Mouse (Mus musculus) lung, embryonic 15.5 days (tissue): ENCODE measurements around the gene Qk. TPM values are rescaled to one million over a fixed set of nuclear protein-coding genes. Genes with fewer than 3 reads are reported as not detected.

Experiments used
- ATAC-seq: fragments of 200-750 bp; cut with Nextera tagmentation; 2 replicates; pipeline ENCODE4 v1.8.0; 2017; ENCODE audit warnings: moderate number of reproducible peaks, borderline replicate concordance; ENCODE audit not compliant: low FRiP score, low TSS enrichment; ENCODE audit errors: extremely low read depth
- H3K27ac ChIP-seq: fragments of 300-500 bp; sonication (generic); 2 replicates; pipeline ENCODE4 v1.5.1; 2015; ENCODE audit warnings: moderate library complexity, mild to moderate bottlenecking, inconsistent platforms
- H3K27me3 ChIP-seq: fragments of 300-500 bp; sonication (generic); 2 replicates; pipeline ENCODE4 v1.6.1; 2015; ENCODE audit warnings: inconsistent platforms
- H3K36me3 ChIP-seq: fragments of 300-500 bp; sonication (generic); 2 replicates; pipeline ENCODE4 v1.6.1; 2015; ENCODE audit warnings: inconsistent platforms
- H3K4me1 ChIP-seq: fragments of 300-500 bp; sonication (generic); 2 replicates; pipeline ENCODE4 v1.6.1; 2015; ENCODE audit warnings: inconsistent platforms
- H3K4me2 ChIP-seq: fragments of 300-500 bp; sonication (generic); 2 replicates; pipeline ENCODE4 v1.6.1; 2015; ENCODE audit warnings: inconsistent platforms, mild to moderate bottlenecking, moderate library complexity
- H3K4me3 ChIP-seq: fragments of 300-500 bp; sonication (generic); 2 replicates; pipeline ENCODE4 v1.5.1; 2015; ENCODE audit warnings: mild to moderate bottlenecking, inconsistent platforms
- H3K9ac ChIP-seq: fragments of 300-500 bp; sonication (generic); 2 replicates; pipeline ENCODE4 v1.6.1; 2015; ENCODE audit warnings: inconsistent platforms
- H3K9me3 ChIP-seq: fragments of 300-500 bp; sonication (generic); 2 replicates; pipeline ENCODE4 v1.6.1; 2016; ENCODE audit warnings: inconsistent platforms
- WGBS: fragments of 180-500 bp; shearing (Covaris S2); methylation state at CpG from one replicate; pipeline ENCODE4 v1.1.7; 2015; 5-methylcytosine and 5-hydroxymethylcytosine counted together
- polyA plus RNA-seq: library from polyadenylated mRNA; unstranded; fragments of >200 nt; fragmentation: Nextera tagmentation; extraction: Ambion mirVana; gene quantifications from 2 replicates; pipeline ENCODE4 v1.2.1, GENCODE M21; 2015

Gene Qk
- polyA plus RNA-seq, 1 experiment from 2014 or later, result 33.3 TPM

GRCm38 (mm10) chr17:10325921-10326320, 6.3 kb upstream of the Qk start:
- Histone ChIP-seq H3K36me3 (no peaks in the 10 kb centered on the region), H3K27ac (no peak overlapping the region)

GRCm38 (mm10) chr17:10321754-10322153, 2.1 kb upstream of the Qk start:
- H3K9ac ChIP-seq, result no peak overlapping the region
- H3K9me3 ChIP-seq, result no peaks in the 10 kb centered on the region
- no peak for ATAC-seq
- H3K4me3 ChIP-seq, result no peak overlapping the region
- WGBS, result 71% methylated on average over 4 of the region's 4 CpGs
- H3K4me2 ChIP-seq, result peak overlapping the region; percentile 42
- no peaks in the 10 kb centered on the region for H3K27me3 ChIP-seq
- H3K27ac ChIP-seq, result no peak overlapping the region
- no peaks in the 10 kb centered on the region for H3K36me3 ChIP-seq
- peaks cover 18% of the 10 kb centered on the region for H3K4me1 ChIP-seq

More at GRCm38 (mm10) chr17:10325921-10326320, 6.3 kb upstream of the Qk start:
- no peak for ATAC-seq
- H3K9me3 ChIP-seq, result no peaks in the 10 kb centered on the region
- H3K9ac ChIP-seq, result no peak overlapping the region
- H3K4me3 ChIP-seq, result no peak overlapping the region
- no peak overlapping the region for H3K4me2 ChIP-seq
- no peaks in the 10 kb centered on the region for H3K27me3 ChIP-seq
- WGBS, result 94% methylated on average over 4 of the region's 4 CpGs
- peaks cover 18% of the 10 kb centered on the region for H3K4me1 ChIP-seq

GRCm38 (mm10) chr17:10321092-10321491, 1.4 kb upstream of the Qk start:
- no peaks in the 10 kb centered on the region for H3K27me3 ChIP-seq
- WGBS, result 20% methylated on average over 1 of the region's 1 CpGs
- H3K9me3 ChIP-seq, result no peaks in the 10 kb centered on the region
- no peak for ATAC-seq
- H3K4me1 ChIP-seq, result peaks cover 21% of the 10 kb centered on the region
- H3K27ac ChIP-seq, result no peak overlapping the region
- H3K9ac ChIP-seq, result no peak overlapping the region
- H3K36me3 ChIP-seq, result no peaks in the 10 kb centered on the region
- peak overlapping the region; percentile 18; the same call in 1 of the 2 replicates for H3K4me3 ChIP-seq
- H3K4me2 ChIP-seq, result peak overlapping the region; percentile 42

- H3K27me3 ChIP-seq, result no peaks in the 10 kb centered on the region
- WGBS, result 15% methylated on average over 10 of the region's 10 CpGs
- no peaks in the 10 kb centered on the region for H3K9me3 ChIP-seq
- peak overlapping the region; percentile 99 for H3K27ac ChIP-seq
- peak overlapping the region; percentile 96 for H3K9ac ChIP-seq
- ATAC-seq, result no peak
- H3K4me2 ChIP-seq, result peak overlapping the region; percentile 62
- no peaks in the 10 kb centered on the region for H3K36me3 ChIP-seq
- peaks cover 21% of the 10 kb centered on the region for H3K4me1 ChIP-seq
- peak overlapping the region; percentile 88 for H3K4me3 ChIP-seq
These were observed 769 bp upstream of the Qk start for GRCm38 (mm10) chr17:10320456-10320790.

- peak overlapping the region; percentile 99 for H3K27ac ChIP-seq
- H3K4me1 ChIP-seq, result peaks cover 27% of the 10 kb centered on the region
- H3K9me3 ChIP-seq, result no peaks in the 10 kb centered on the region
- H3K27me3 ChIP-seq, result no peaks in the 10 kb centered on the region
- ATAC-seq, result no peak
- H3K36me3 ChIP-seq, result no peaks in the 10 kb centered on the region
- peak overlapping the region; percentile 88 for H3K4me3 ChIP-seq
- 1% methylated on average over 39 of the region's 46 CpGs for WGBS
- H3K9ac ChIP-seq, result peak overlapping the region; percentile 97
- H3K4me2 ChIP-seq, result peak overlapping the region; percentile 62
These were observed 296 bp downstream of the Qk start for GRCm38 (mm10) chr17:10319431-10319684.

- peak; percentile 69; the same call in 1 of the 2 replicates for ATAC-seq
- Histone ChIP-seq H3K27me3 (no peaks in the 10 kb centered on the region), H3K4me2 (peak overlapping the region; percentile 62), H3K4me1 (peaks cover 29% of the 10 kb centered on the region), H3K27ac (peak overlapping the region; percentile 99), H3K9ac (peak overlapping the region; percentile 97), H3K36me3 (no peaks in the 10 kb centered on the region), H3K4me3 (peak overlapping the region; percentile 88), H3K9me3 (no peaks in the 10 kb centered on the region)
- 4% methylated on average over 50 of the region's 153 CpGs for WGBS
These were observed 858 bp downstream of the Qk start for GRCm38 (mm10) chr17:10318561-10319430.

GRCm38 (mm10) chr17:10317981-10318551, 1.6 kb downstream of the Qk start:
- Histone ChIP-seq H3K36me3 (no peaks in the 10 kb centered on the region), H3K27me3 (no peaks in the 10 kb centered on the region), H3K27ac (peak overlapping the region; percentile 99), H3K4me1 (peaks cover 25% of the 10 kb centered on the region), H3K9ac (peak overlapping the region; percentile 97), H3K9me3 (no peaks in the 10 kb centered on the region), H3K4me3 (peak overlapping the region; percentile 88), H3K4me2 (peak overlapping the region; percentile 56)
- no peak for ATAC-seq
- under 1% methylated on average over 37 of the region's 46 CpGs for WGBS

- H3K27ac ChIP-seq, result peak overlapping the region; percentile 99
- WGBS, result 3% methylated on average over 4 of the region's 4 CpGs
- no peaks in the 10 kb centered on the region for H3K27me3 ChIP-seq
- peak overlapping the region; percentile 97 for H3K9ac ChIP-seq
- ATAC-seq, result no peak
- H3K36me3 ChIP-seq, result no peaks in the 10 kb centered on the region
- peaks cover 32% of the 10 kb centered on the region for H3K4me1 ChIP-seq
- no peaks in the 10 kb centered on the region for H3K9me3 ChIP-seq
- peak overlapping the region; percentile 88 for H3K4me3 ChIP-seq
- peak overlapping the region; percentile 56 for H3K4me2 ChIP-seq
These were observed 2.5 kb downstream of the Qk start for GRCm38 (mm10) chr17:10317186-10317585.

- H3K9me3 ChIP-seq, result no peaks in the 10 kb centered on the region
- H3K27me3 ChIP-seq, result no peaks in the 10 kb centered on the region
- no peak for ATAC-seq
- H3K4me2 ChIP-seq, result peak overlapping the region; percentile 56
- peak overlapping the region; percentile 88 for H3K4me3 ChIP-seq
- H3K36me3 ChIP-seq, result no peaks in the 10 kb centered on the region
- H3K4me1 ChIP-seq, result peaks cover 32% of the 10 kb centered on the region
- 0% methylated on average over 1 of the region's 1 CpGs for WGBS
- H3K9ac ChIP-seq, result peak overlapping the region; percentile 41
- H3K27ac ChIP-seq, result peak overlapping the region; percentile 44
These were observed 3.2 kb downstream of the Qk start for GRCm38 (mm10) chr17:10316446-10316845.

GRCm38 (mm10) chr17:10310046-10310445, 9.6 kb downstream of the Qk start:
- H3K36me3 ChIP-seq, result no peaks in the 10 kb centered on the region
- no peak for ATAC-seq
- H3K4me3 ChIP-seq, result no peak overlapping the region
- H3K9ac ChIP-seq, result no peak overlapping the region
- no peak overlapping the region for H3K4me2 ChIP-seq
- no peaks in the 10 kb centered on the region for H3K9me3 ChIP-seq
- no peaks in the 10 kb centered on the region for H3K27me3 ChIP-seq
- 70% methylated on average over 1 of the region's 1 CpGs for WGBS
- H3K27ac ChIP-seq, result no peak overlapping the region
- peaks cover 50% of the 10 kb centered on the region for H3K4me1 ChIP-seq

GRCm38 (mm10) chr17:10309135-10309623, 10.5 kb downstream of the Qk start:
- no peak overlapping the region for H3K9ac ChIP-seq
- H3K36me3 ChIP-seq, result no peaks in the 10 kb centered on the region
- no peak for ATAC-seq
- WGBS, result 26% methylated on average over 4 of the region's 4 CpGs
- no peaks in the 10 kb centered on the region for H3K27me3 ChIP-seq
- H3K4me1 ChIP-seq, result peaks cover 43% of the 10 kb centered on the region
- H3K27ac ChIP-seq, result no peak overlapping the region
- H3K4me3 ChIP-seq, result no peak overlapping the region
- H3K4me2 ChIP-seq, result peak overlapping the region; percentile 0; the same call in 1 of the 2 replicates
- no peaks in the 10 kb centered on the region for H3K9me3 ChIP-seq

- no peak for ATAC-seq
- H3K4me2 ChIP-seq, result no peak overlapping the region
- no peaks in the 10 kb centered on the region for H3K9me3 ChIP-seq
- H3K36me3 ChIP-seq, result no peaks in the 10 kb centered on the region
- no peaks in the 10 kb centered on the region for H3K27me3 ChIP-seq
- H3K9ac ChIP-seq, result no peak overlapping the region
- H3K4me1 ChIP-seq, result peaks cover 35% of the 10 kb centered on the region
- H3K4me3 ChIP-seq, result no peak overlapping the region
- WGBS, result 55% methylated on average over 2 of the region's 2 CpGs
- H3K27ac ChIP-seq, result no peak overlapping the region
These were observed 13.2 kb downstream of the Qk start for GRCm38 (mm10) chr17:10306424-10306823.
